Comparison of ENCODE assay signal across 22 mouse cellular contexts in the genomic region with DNA sequence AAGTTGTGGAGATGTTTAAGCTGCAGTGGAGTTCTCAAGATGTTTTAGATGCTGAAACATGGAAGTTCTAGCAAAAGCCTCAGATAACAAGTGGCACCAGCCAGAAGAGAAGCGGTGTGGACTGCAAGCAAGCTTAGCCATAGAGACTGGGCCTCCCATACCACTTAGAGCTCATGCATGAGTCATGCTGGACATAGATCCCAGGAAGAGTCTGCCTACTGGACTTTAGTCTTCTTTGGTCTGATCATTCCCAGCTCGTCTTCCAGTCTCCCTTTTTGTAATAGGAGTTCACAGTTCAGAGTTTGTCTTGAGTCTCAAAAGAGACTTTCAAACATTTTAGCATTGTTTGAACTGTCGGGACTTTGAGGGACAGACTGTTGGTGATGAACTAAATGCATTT. TPM values are rescaled to one million over a fixed set of nuclear protein-coding genes. Genes with fewer than 3 reads are reported as not detected.
DNase-seq lines count a peak whose midpoint lies in the region; ATAC-seq and TF ChIP-seq lines count a peak whose summit lies in the region.
"Had no signal": no experiment of that assay in that cellular context is flagged by ENCODE, and none has a peak within 500 bp of the region (broad histone marks: within the 10 kb centered on the region; RNA-seq: fewer than 3 reads in every experiment).

No protein-coding gene starts in this region.

- H3K4me2 ChIP-seq in kidney, embryonic 15.5 days: no peak overlapping the region
- H3K4me2 ChIP-seq in kidney, embryonic 16.5 days (replicated peaks; ENCODE audit: low read depth, low read length): no peak overlapping the region
- 0 out of 2 replicates have a peak overlapping the region, but pooled peaks have one; percentile 6 for H3K4me2 ChIP-seq in limb, embryonic 12.5 days
- no peak overlapping the region for H3K4me2 ChIP-seq in intestine, postnatal 0 days (replicated peaks; ENCODE audit: low read depth)
- H3K4me2 ChIP-seq: embryonic facial prominence, embryonic 12.5 days; embryonic facial prominence, embryonic 15.5 days; heart, embryonic 11.5 days; hindbrain, embryonic 12.5 days had no signal

- peak overlapping the region; percentile 0; the same call in 1 of the 2 replicates for H3K27ac ChIP-seq in kidney, embryonic 15.5 days
- no peak overlapping the region for H3K27ac ChIP-seq in kidney, embryonic 16.5 days (ENCODE audit: low read length)
- peak overlapping the region; percentile 35 for H3K27ac ChIP-seq in limb, embryonic 12.5 days
- no peak overlapping the region for H3K27ac ChIP-seq in limb, embryonic 10.5 days
- H3K27ac ChIP-seq in intestine, postnatal 0 days (ENCODE audit: low read depth, low read length): peak overlapping the region; percentile 22; the same call in 1 of the 2 replicates
- H3K27ac ChIP-seq: embryonic facial prominence, embryonic 12.5 days; embryonic facial prominence, embryonic 15.5 days; gastrocnemius, adult 2 months; hindbrain, embryonic 12.5 days had no signal

- peak; percentile 7 for DNase-seq in kidney, adult 11 months
- no peak for DNase-seq in kidney, adult 18-20 months
- no peak for DNase-seq in limb, embryonic 10.5 days (ENCODE audit: low spot score)
- DNase-seq in cerebellum, adult 8-10 months: no peak
- DNase-seq: adrenal gland, adult 8-10 months; adrenal gland, postnatal 25 days; cerebellum, adult 11-12 months; cerebellum, adult 9-11 months; cerebellum, postnatal 25 days; forebrain, postnatal 0 days; gastrocnemius, adult 2 months; gastrocnemius, postnatal 14 days had no signal

- no peak overlapping the region for H3K4me3 ChIP-seq in kidney, embryonic 15.5 days (replicated peaks)
- H3K4me3 ChIP-seq in kidney, embryonic 16.5 days (ENCODE audit: low read length): no peak overlapping the region
- no peak overlapping the region for H3K4me3 ChIP-seq in limb, embryonic 12.5 days (replicated peaks)
- H3K4me3 ChIP-seq in limb, embryonic 10.5 days: no peak overlapping the region
- H3K4me3 ChIP-seq in intestine, postnatal 0 days (ENCODE audit: low read depth, low read length): no peak overlapping the region
- H3K4me3 ChIP-seq: embryonic facial prominence, embryonic 12.5 days; embryonic facial prominence, embryonic 15.5 days; gastrocnemius, adult 2 months; hindbrain, embryonic 12.5 days had no signal

- no peak for TF ChIP-seq CTCF in intestine, postnatal 0 days (IDR thresholded peaks at IDR 0.05; ENCODE audit: low read depth)

- H3K27me3 ChIP-seq in kidney, embryonic 15.5 days: no peaks in the 10 kb centered on the region
- H3K27me3 ChIP-seq in kidney, embryonic 16.5 days (ENCODE audit: insufficient read depth, low read length): no peaks in the 10 kb centered on the region
- H3K27me3 ChIP-seq in limb, embryonic 12.5 days: no peaks in the 10 kb centered on the region
- H3K27me3 ChIP-seq in limb, embryonic 10.5 days (ENCODE audit: low read depth, poor library complexity, severe bottlenecking): no peaks in the 10 kb centered on the region
- H3K27me3 ChIP-seq in intestine, postnatal 0 days (replicated peaks; ENCODE audit: control insufficient read depth, insufficient read depth, low read length): no peaks in the 10 kb centered on the region
- H3K27me3 ChIP-seq: embryonic facial prominence, embryonic 12.5 days; embryonic facial prominence, embryonic 15.5 days; hindbrain, embryonic 12.5 days had no signal

- no peaks in the 10 kb centered on the region for H3K36me3 ChIP-seq in kidney, embryonic 15.5 days
- H3K36me3 ChIP-seq in kidney, embryonic 16.5 days (ENCODE audit: insufficient read depth, low read length): no peaks in the 10 kb centered on the region
- H3K36me3 ChIP-seq in limb, embryonic 12.5 days: no peaks in the 10 kb centered on the region
- no peaks in the 10 kb centered on the region for H3K36me3 ChIP-seq in limb, embryonic 10.5 days
- no peaks in the 10 kb centered on the region for H3K36me3 ChIP-seq in intestine, postnatal 0 days (ENCODE audit: control insufficient read depth, insufficient read depth)
- H3K36me3 ChIP-seq: embryonic facial prominence, embryonic 12.5 days; embryonic facial prominence, embryonic 15.5 days; hindbrain, embryonic 12.5 days had no signal

- no peak for ATAC-seq in kidney, embryonic 15.5 days (replicated peaks; ENCODE audit: low FRiP score)
- no peak for ATAC-seq in kidney, embryonic 16.5 days (ENCODE audit: low FRiP score, low TSS enrichment)
- ATAC-seq in limb, embryonic 12.5 days (ENCODE audit: insufficient number of reproducible peaks, insufficient read depth, low FRiP score, low TSS enrichment, low read depth): no peak
- ATAC-seq in intestine, postnatal 0 days: peak; percentile 83
- ATAC-seq: activated CD4-positive, CD25-positive, alpha-beta regulatory T cell, adult 4 months; forebrain, embryonic 14.5 days; forebrain, postnatal 0 days had no signal

- no peak overlapping the region for H3K9ac ChIP-seq in kidney, embryonic 15.5 days
- no peak overlapping the region for H3K9ac ChIP-seq in kidney, embryonic 16.5 days (replicated peaks; ENCODE audit: low read length)
- H3K9ac ChIP-seq in limb, embryonic 12.5 days (replicated peaks): no peak overlapping the region
- H3K9ac ChIP-seq in intestine, postnatal 0 days (ENCODE audit: low read depth, low read length): no peak overlapping the region
- H3K9ac ChIP-seq: embryonic facial prominence, embryonic 12.5 days; embryonic facial prominence, embryonic 15.5 days; forebrain, postnatal 0 days; hindbrain, embryonic 12.5 days had no signal

- H3K4me1 ChIP-seq in kidney, embryonic 15.5 days: peaks cover 8% of the 10 kb centered on the region; the same call in 1 of the 2 replicates
- H3K4me1 ChIP-seq in kidney, embryonic 16.5 days (ENCODE audit: insufficient read depth, low read length): peaks cover 17% of the 10 kb centered on the region
- H3K4me1 ChIP-seq in limb, embryonic 12.5 days (replicated peaks): peaks cover 19% of the 10 kb centered on the region
- H3K4me1 ChIP-seq in limb, embryonic 10.5 days: no peaks in the 10 kb centered on the region
- 0 out of 2 replicates have a peak, but pooled peaks cover 5% of the 10 kb centered on the region for H3K4me1 ChIP-seq in intestine, postnatal 0 days (replicated peaks; ENCODE audit: control insufficient read depth, insufficient read depth, low read length)
- H3K4me1 ChIP-seq: embryonic facial prominence, embryonic 12.5 days; embryonic facial prominence, embryonic 15.5 days; hindbrain, embryonic 12.5 days had no signal

- 81% methylated on average over 3 of the region's 3 CpGs for WGBS in kidney, embryonic 15.5 days
- 81% methylated on average over 3 of the region's 3 CpGs for WGBS in kidney, embryonic 16.5 days
- 90% methylated on average over 3 of the region's 3 CpGs for WGBS in limb, embryonic 12.5 days
- WGBS in limb, embryonic 10.5 days: 93% methylated on average over 3 of the region's 3 CpGs
- WGBS in intestine, postnatal 0 days: 49% methylated on average over 3 of the region's 3 CpGs

- no peaks in the 10 kb centered on the region for H3K9me3 ChIP-seq in kidney, embryonic 15.5 days (replicated peaks)
- no peaks in the 10 kb centered on the region for H3K9me3 ChIP-seq in kidney, embryonic 16.5 days (ENCODE audit: low read length)
- no peaks in the 10 kb centered on the region for H3K9me3 ChIP-seq in limb, embryonic 12.5 days
- H3K9me3 ChIP-seq in limb, embryonic 10.5 days (replicated peaks): no peaks in the 10 kb centered on the region
- H3K9me3 ChIP-seq in intestine, postnatal 0 days (ENCODE audit: control insufficient read depth): no peaks in the 10 kb centered on the region
- H3K9me3 ChIP-seq: embryonic facial prominence, embryonic 12.5 days; embryonic facial prominence, embryonic 15.5 days; hindbrain, embryonic 12.5 days had no signal

RNA-seq across cellular contexts. Expression of a gene that starts 29.5 kb away (rescaled TPM):
- polyA plus RNA-seq in kidney, embryonic 15.5 days (2015; fragmentation: Nextera tagmentation; extraction: Ambion mirVana): 98.9 and 104 TPM in 2 replicates
- polyA plus RNA-seq in kidney, embryonic 16.5 days (2015; fragmentation: Nextera tagmentation; extraction: Ambion mirVana): 81.5 and 84.7 TPM in 2 replicates
- 71.7 and 80.8 TPM in 2 replicates for polyA plus RNA-seq in limb, embryonic 12.5 days (2016; fragmentation: Nextera tagmentation; extraction: Ambion mirVana)
- polyA plus RNA-seq in limb, embryonic 10.5 days (2016; fragmentation: Nextera tagmentation; extraction: Ambion mirVana): 75.8 and 83.3 TPM in 2 replicates
- polyA plus RNA-seq in intestine, postnatal 0 days (2015; fragmentation: Nextera tagmentation; extraction: Ambion mirVana): 32.1 TPM in 2 replicates

Comparison
In these comparisons a context has a peak if more than half of its experiments do, and no peak if none do; other contexts are left out.
1. H3K27ac ChIP-seq: peak in kidney, embryonic 15.5 days (single experiment), limb, embryonic 12.5 days (single experiment) and intestine, postnatal 0 days (single experiment); none in kidney, embryonic 16.5 days (single experiment) and limb, embryonic 10.5 days (single experiment).